Mouse (Mus musculus) midbrain, postnatal 0 days (tissue): ENCODE data around the gene Lrrc42. TPM values are rescaled to one million over a fixed set of nuclear protein-coding genes. Genes with fewer than 3 reads are reported as not detected.

Source experiments
- ATAC-seq: fragments of 200-750 bp; cut with Nextera tagmentation; 2 replicates; pipeline ENCODE4 v1.8.0; 2017; ENCODE audit warnings: moderate number of reproducible peaks, mild to moderate bottlenecking, moderate TSS enrichment, moderate library complexity; ENCODE audit not compliant: low FRiP score
- DNase-seq: peaks from one replicate; pipeline ENCODE4 v3.0.0-alpha.2; 2015; ENCODE audit warnings: low spot score
- H3K27ac ChIP-seq: fragments of 300-500 bp; sonication (generic); 2 replicates; pipeline ENCODE4 v1.5.1; 2014; ENCODE audit warnings: low read depth, mild to moderate bottlenecking, low read length, mixed read lengths
- H3K27me3 ChIP-seq: fragments of 300-500 bp; sonication (generic); 2 replicates; pipeline ENCODE4 v1.6.1; 2014; ENCODE audit warnings: low read length, control low read depth, mixed read lengths; ENCODE audit not compliant: insufficient read depth
- H3K36me3 ChIP-seq: fragments of 300-500 bp; sonication (generic); 2 replicates; pipeline ENCODE4 v1.6.1; 2014; ENCODE audit warnings: low read length, control low read depth, mixed read lengths; ENCODE audit not compliant: insufficient read depth
- H3K4me1 ChIP-seq: fragments of 300-500 bp; sonication (generic); 2 replicates; pipeline ENCODE4 v1.6.1; 2014; ENCODE audit warnings: mild to moderate bottlenecking, control low read depth, antibody characterized with exemption, low read length, mixed read lengths; ENCODE audit not compliant: insufficient read depth
- H3K4me2 ChIP-seq: fragments of 300-500 bp; sonication (generic); 2 replicates; pipeline ENCODE4 v1.6.1; 2014; ENCODE audit warnings: low read depth, mild to moderate bottlenecking, low read length, mixed read lengths; ENCODE audit not compliant: poor library complexity, severe bottlenecking
- H3K4me3 ChIP-seq: fragments of 300-500 bp; sonication (generic); 2 replicates; pipeline ENCODE4 v1.5.1; 2014; ENCODE audit warnings: low read depth, mild to moderate bottlenecking, low read length, moderate library complexity
- H3K9ac ChIP-seq: fragments of 300-500 bp; sonication (generic); replicated peaks from 2 replicates; pipeline ENCODE4 v1.6.1; 2014; ENCODE audit warnings: mild to moderate bottlenecking, low read length, moderate library complexity, mixed read lengths; ENCODE audit not compliant: poor library complexity, severe bottlenecking
- H3K9me3 ChIP-seq: fragments of 300-500 bp; sonication (generic); 2 replicates; pipeline ENCODE4 v1.6.1; 2016; ENCODE audit warnings: low read length, control low read depth
- CTCF ChIP-seq: IDR thresholded peaks from 2 replicates; pipeline ENCODE4 v1.5.1; 2016; ENCODE audit warnings: antibody characterized with exemption, mild to moderate bottlenecking
- WGBS: fragments of 180-500 bp; shearing (Covaris S2); extraction: QIAGEN DNeasy Blood & Tissue Kit; methylation state at CpG from one replicate; pipeline ENCODE4 v1.1.7; 2014; 5-methylcytosine and 5-hydroxymethylcytosine counted together
- polyA plus RNA-seq: library from polyadenylated mRNA; unstranded; fragments of >200 nt; fragmentation: Nextera tagmentation; extraction: Ambion mirVana; gene quantifications from 2 replicates; pipeline ENCODE4 v1.2.1, GENCODE M21; 2015
- total RNA-seq: library from RNA; depleted of rRNA; stranded (reverse); fragments of >200 nt; gene quantifications from 2 replicates; pipeline ENCODE4 v1.2.3, GENCODE M21; 2014

The Lrrc42 gene
- total and polyA plus RNA-seq, 2 experiments from 2014 or later = 16.3 to 36.3 TPM

GRCm38 (mm10) chr4:107285446-107286200 is 32.3 kb upstream of the Lrrc42 start:
- no peaks in the 10 kb centered on the region for H3K4me1 ChIP-seq
- DNase-seq = no peak
- H3K9ac ChIP-seq = no peak overlapping the region
- H3K9me3 ChIP-seq = no peaks in the 10 kb centered on the region
- peaks cover 4% of the 10 kb centered on the region; the same call in 1 of the 2 replicates for H3K36me3 ChIP-seq
- ATAC-seq = no peak
- TF ChIP-seq CTCF = no peak
- no peaks in the 10 kb centered on the region for H3K27me3 ChIP-seq
- H3K27ac ChIP-seq = no peak overlapping the region
- WGBS = 85% methylated on average over 3 of the region's 3 CpGs
- no peak overlapping the region for H3K4me3 ChIP-seq
- no peak overlapping the region for H3K4me2 ChIP-seq

GRCm38 (mm10) chr4:107280843-107281475 is 27.6 kb upstream of the Lrrc42 start:
- Histone ChIP-seq H3K4me3 (no peak overlapping the region), H3K9ac (no peak overlapping the region), H3K4me1 (peaks cover 4% of the 10 kb centered on the region; the same call in 1 of the 2 replicates), H3K36me3 (peaks cover 12% of the 10 kb centered on the region; the same call in 1 of the 2 replicates), H3K27me3 (no peaks in the 10 kb centered on the region), H3K9me3 (no peaks in the 10 kb centered on the region), H3K27ac (no peak overlapping the region), H3K4me2 (no peak overlapping the region)
- no peak for TF ChIP-seq CTCF
- 86% methylated on average over 7 of the region's 7 CpGs for WGBS
- ATAC-seq = no peak
- DNase-seq = no peak

- no peak for ATAC-seq
- H3K4me2 ChIP-seq = no peak overlapping the region
Measured at GRCm38 (mm10) chr4:107278188-107278707, 24.9 kb upstream of the Lrrc42 start.

GRCm38 (mm10) chr4:107274511-107274910 is 21.2 kb upstream of the Lrrc42 start:
- Histone ChIP-seq H3K27me3 (no peaks in the 10 kb centered on the region), H3K4me2 (no peak overlapping the region), H3K4me3 (no peak overlapping the region), H3K9me3 (no peaks in the 10 kb centered on the region), H3K36me3 (no peaks in the 10 kb centered on the region), H3K9ac (peak overlapping the region; percentile 13; the same call in 1 of the 2 replicates), H3K4me1 (peaks cover 4% of the 10 kb centered on the region; the same call in 1 of the 2 replicates), H3K27ac (no peak overlapping the region)
- WGBS = 81% methylated on average over 5 of the region's 5 CpGs
- no peak for DNase-seq
- TF ChIP-seq CTCF = no peak
- no peak for ATAC-seq

More at GRCm38 (mm10) chr4:107278188-107278707, 24.9 kb upstream of the Lrrc42 start:
- 9% methylated on average over 8 of the region's 8 CpGs for WGBS
- Histone ChIP-seq H3K36me3 (peaks cover 12% of the 10 kb centered on the region; the same call in 1 of the 2 replicates), H3K27ac (peak overlapping the region; percentile 21; the same call in 1 of the 2 replicates), H3K9me3 (no peaks in the 10 kb centered on the region), H3K4me3 (no peak overlapping the region), H3K4me1 (peaks cover 4% of the 10 kb centered on the region; the same call in 1 of the 2 replicates), H3K27me3 (no peaks in the 10 kb centered on the region), H3K9ac (no peak overlapping the region)
- DNase-seq = peak; percentile 64
- no peak for TF ChIP-seq CTCF

- H3K36me3 ChIP-seq = no peaks in the 10 kb centered on the region
- no peaks in the 10 kb centered on the region for H3K27me3 ChIP-seq
- no peaks in the 10 kb centered on the region for H3K9me3 ChIP-seq
- no peak for TF ChIP-seq CTCF
- H3K9ac ChIP-seq = no peak overlapping the region
- no peak overlapping the region for H3K4me3 ChIP-seq
- DNase-seq (no peak), ATAC-seq (no peak)
- H3K4me2 ChIP-seq = no peak overlapping the region
- H3K4me1 ChIP-seq = peaks cover 4% of the 10 kb centered on the region; the same call in 1 of the 2 replicates
- WGBS = 81% methylated on average over 4 of the region's 4 CpGs
- no peak overlapping the region for H3K27ac ChIP-seq
Measured at GRCm38 (mm10) chr4:107273683-107274082, 20.4 kb upstream of the Lrrc42 start.

GRCm38 (mm10) chr4:107260001-107260400 is 6.7 kb upstream of the Lrrc42 start:
- Histone ChIP-seq H3K4me2 (no peak overlapping the region), H3K9ac (no peak overlapping the region), H3K4me1 (no peaks in the 10 kb centered on the region), H3K36me3 (no peaks in the 10 kb centered on the region), H3K4me3 (no peak overlapping the region), H3K27ac (no peak overlapping the region), H3K27me3 (no peaks in the 10 kb centered on the region), H3K9me3 (no peaks in the 10 kb centered on the region)
- no peak for ATAC-seq
- 74% methylated on average over 4 of the region's 4 CpGs for WGBS
- DNase-seq = no peak
- no peak for TF ChIP-seq CTCF
